In genomic region chr6:90350011-90350410, GRCm38 (mm10) we compare ENCODE assay signal across 32 mouse cellular contexts. TPM values are rescaled to one million over a fixed set of nuclear protein-coding genes. Genes with fewer than 3 reads are reported as not detected.
DNase-seq lines count a peak whose midpoint lies in the region; ATAC-seq lines count a peak whose summit lies in the region.
"Had no signal": no experiment of that assay in that cellular context is flagged by ENCODE, and none has a peak within 500 bp of the region (broad histone marks: within the 10 kb centered on the region; RNA-seq: fewer than 3 reads in every experiment).

No protein-coding gene starts in this region.

- H3K4me1 ChIP-seq in midbrain, embryonic 10.5 days: no peaks in the 10 kb centered on the region
- H3K4me1 ChIP-seq in midbrain, embryonic 14.5 days (ENCODE audit: control insufficient read depth, insufficient read depth, low read length): no peaks in the 10 kb centered on the region
- no peaks in the 10 kb centered on the region for H3K4me1 ChIP-seq in limb, embryonic 13.5 days
- H3K4me1 ChIP-seq: hindbrain, embryonic 15.5 days; lung, embryonic 15.5 days; midbrain, embryonic 12.5 days had no signal

- no peak overlapping the region for H3K9ac ChIP-seq in midbrain, embryonic 14.5 days (replicated peaks; ENCODE audit: low read length)
- H3K9ac ChIP-seq in limb, embryonic 13.5 days: no peak overlapping the region
- H3K9ac ChIP-seq: hindbrain, embryonic 15.5 days; lung, embryonic 15.5 days; midbrain, embryonic 12.5 days had no signal

- H3K4me3 ChIP-seq in midbrain, embryonic 10.5 days: no peak overlapping the region
- H3K4me3 ChIP-seq in midbrain, embryonic 14.5 days (replicated peaks; ENCODE audit: low read depth, low read length): no peak overlapping the region
- H3K4me3 ChIP-seq in limb, embryonic 13.5 days: no peak overlapping the region
- H3K4me3 ChIP-seq: gastrocnemius, adult 2 months; hindbrain, embryonic 15.5 days; lung, embryonic 15.5 days; midbrain, embryonic 12.5 days had no signal

- peak; percentile 37 for DNase-seq in embryo, embryonic 11 days
- no peak for DNase-seq in embryo, embryonic 9.5 days (ENCODE audit: extremely low spot score)
- DNase-seq in midbrain, embryonic 10.5 days (ENCODE audit: low spot score): peak; percentile 18
- no peak for DNase-seq in midbrain, embryonic 14.5 days
- DNase-seq in spleen, postnatal 4 days (ENCODE audit: low spot score in 2 of 2): no peak
- DNase-seq: adrenal gland, adult 2 months; cerebellum, adult 2 months; cerebellum, postnatal 14 days; gastrocnemius, adult 2 months; gastrocnemius, postnatal 36 days; heart, adult 18-20 months; heart, postnatal 36 days; kidney, adult 8-10 months; layer of hippocampus, postnatal 36 days; left cerebral cortex, postnatal 4 days; right cerebral cortex, postnatal 25 days; thymus, adult 18-20 months; thymus, postnatal 25 days had no signal

- no peaks in the 10 kb centered on the region for H3K27me3 ChIP-seq in midbrain, embryonic 10.5 days (ENCODE audit: low read depth, poor library complexity, severe bottlenecking)
- no peaks in the 10 kb centered on the region for H3K27me3 ChIP-seq in midbrain, embryonic 14.5 days (ENCODE audit: control insufficient read depth, insufficient read depth, low read length)
- no peaks in the 10 kb centered on the region for H3K27me3 ChIP-seq in limb, embryonic 13.5 days
- H3K27me3 ChIP-seq: hindbrain, embryonic 15.5 days; lung, embryonic 15.5 days; midbrain, embryonic 12.5 days had no signal

- H3K27ac ChIP-seq in midbrain, embryonic 10.5 days (replicated peaks): no peak overlapping the region
- no peak overlapping the region for H3K27ac ChIP-seq in midbrain, embryonic 14.5 days (replicated peaks; ENCODE audit: low read depth, low read length)
- H3K27ac ChIP-seq in limb, embryonic 13.5 days: no peak overlapping the region
- H3K27ac ChIP-seq: gastrocnemius, adult 2 months; hindbrain, embryonic 15.5 days; kidney, postnatal 0 days; lung, embryonic 15.5 days; midbrain, embryonic 12.5 days had no signal

- no peaks in the 10 kb centered on the region for H3K36me3 ChIP-seq in midbrain, embryonic 10.5 days
- H3K36me3 ChIP-seq in midbrain, embryonic 14.5 days (ENCODE audit: control insufficient read depth, insufficient read depth, low read length): no peaks in the 10 kb centered on the region
- no peaks in the 10 kb centered on the region for H3K36me3 ChIP-seq in limb, embryonic 13.5 days
- H3K36me3 ChIP-seq: hindbrain, embryonic 15.5 days; lung, embryonic 15.5 days; midbrain, embryonic 12.5 days had no signal

- 66% methylated on average over 2 of the region's 2 CpGs for WGBS in midbrain, embryonic 10.5 days
- 74% methylated on average over 2 of the region's 2 CpGs for WGBS in midbrain, embryonic 14.5 days
- WGBS in limb, embryonic 13.5 days: 41% methylated on average over 2 of the region's 2 CpGs

- no peaks in the 10 kb centered on the region for H3K9me3 ChIP-seq in midbrain, embryonic 10.5 days (replicated peaks)
- no peaks in the 10 kb centered on the region for H3K9me3 ChIP-seq in midbrain, embryonic 14.5 days (ENCODE audit: control insufficient read depth, low read length)
- H3K9me3 ChIP-seq in limb, embryonic 13.5 days: no peaks in the 10 kb centered on the region
- H3K9me3 ChIP-seq: hindbrain, embryonic 15.5 days; lung, embryonic 15.5 days; midbrain, embryonic 12.5 days had no signal

- H3K4me2 ChIP-seq in midbrain, embryonic 14.5 days (ENCODE audit: low read length): no peak overlapping the region
- H3K4me2 ChIP-seq in limb, embryonic 13.5 days (replicated peaks): no peak overlapping the region
- H3K4me2 ChIP-seq: heart, embryonic 11.5 days; hindbrain, embryonic 15.5 days; liver, embryonic 11.5 days; lung, embryonic 15.5 days; midbrain, embryonic 12.5 days had no signal

- no peak for ATAC-seq in midbrain, embryonic 14.5 days (ENCODE audit: low FRiP score, low TSS enrichment)
- ATAC-seq in limb, embryonic 13.5 days (ENCODE audit: low FRiP score, low read depth): 0 out of 2 replicates have a peak, but pooled peaks have one; percentile 36
- ATAC-seq in frontal cortex, adult (ENCODE audit: low TSS enrichment): no peak
- ATAC-seq: forebrain, embryonic 14.5 days had no signal

RNA-seq across cellular contexts. Expression of gene Uroc1, which starts 16.9 kb away (rescaled TPM):
- not detected in 2 replicates for polyA plus RNA-seq in midbrain, embryonic 10.5 days (2016; fragmentation: Nextera tagmentation; extraction: Ambion mirVana)
- polyA plus RNA-seq in midbrain, embryonic 14.5 days (2014; fragmentation: Nextera tagmentation; extraction: Ambion mirVana): not detected in 2 replicates
- 0.04 and 0.05 TPM in 2 replicates for polyA plus RNA-seq in limb, embryonic 13.5 days (2015; fragmentation: Nextera tagmentation; extraction: Ambion mirVana)
- polyA plus RNA-seq: cerebellum, adult 2 months; forebrain, embryonic 14.5 days; frontal cortex, adult 2 months; heart, embryonic 11.5 days; hindbrain, embryonic 15.5 days; intestine, embryonic 14.5 days; large intestine, adult 2 months; lung, embryonic 15.5 days; midbrain, embryonic 12.5 days had no signal

RNA-seq across cellular contexts. Expression of gene Zxdc, which starts 19.3 kb away (rescaled TPM):
- polyA plus RNA-seq in midbrain, embryonic 10.5 days (2016; fragmentation: Nextera tagmentation; extraction: Ambion mirVana): 6.1 and 8.1 TPM in 2 replicates
- polyA plus RNA-seq in midbrain, embryonic 14.5 days (2014; fragmentation: Nextera tagmentation; extraction: Ambion mirVana): 15.3 and 16.2 TPM in 2 replicates
- polyA plus RNA-seq in limb, embryonic 13.5 days (2015; fragmentation: Nextera tagmentation; extraction: Ambion mirVana): 6.5 and 6.9 TPM in 2 replicates

RNA-seq across cellular contexts. Expression of gene Chst13, which starts 25.0 kb away (rescaled TPM):
- polyA plus RNA-seq in midbrain, embryonic 10.5 days (2016; fragmentation: Nextera tagmentation; extraction: Ambion mirVana): 0.11 TPM in 1 of 2 replicates, not detected in the other
- 0.22 TPM in 1 of 2 replicates, not detected in the other for polyA plus RNA-seq in midbrain, embryonic 14.5 days (2014; fragmentation: Nextera tagmentation; extraction: Ambion mirVana)
- 0.15 and 0.33 TPM in 2 replicates for polyA plus RNA-seq in limb, embryonic 13.5 days (2015; fragmentation: Nextera tagmentation; extraction: Ambion mirVana)
- polyA plus RNA-seq: cerebellum, adult 2 months; forebrain, embryonic 14.5 days; heart, embryonic 16.5 days; hindbrain, embryonic 15.5 days; midbrain, embryonic 12.5 days had no signal

RNA-seq across cellular contexts. Expression of gene BC048671, which starts 49.0 kb away (rescaled TPM):
- polyA plus RNA-seq in midbrain, embryonic 10.5 days (2016; fragmentation: Nextera tagmentation; extraction: Ambion mirVana): not detected in 2 replicates
- polyA plus RNA-seq in midbrain, embryonic 14.5 days (2014; fragmentation: Nextera tagmentation; extraction: Ambion mirVana): not detected in 2 replicates
- polyA plus RNA-seq in limb, embryonic 13.5 days (2015; fragmentation: Nextera tagmentation; extraction: Ambion mirVana): not detected in 2 replicates
- polyA plus RNA-seq: adrenal gland, adult 2 months; cerebellum, adult 2 months; cortical plate, adult 2 months; forebrain, embryonic 14.5 days; frontal cortex, adult 2 months; heart, embryonic 11.5 days; heart, embryonic 16.5 days; hindbrain, embryonic 15.5 days; intestine, embryonic 14.5 days; kidney, postnatal 0 days; large intestine, adult 2 months; liver, embryonic 11.5 days; lung, embryonic 15.5 days; midbrain, embryonic 12.5 days had no signal

Comparison
In these comparisons a context has a peak if more than half of its experiments do, and no peak if none do; other contexts are left out.
1. DNase-seq: peak in embryo, embryonic 11 days (single experiment) and midbrain, embryonic 10.5 days (single experiment); none in embryo, embryonic 9.5 days (single experiment), midbrain, embryonic 14.5 days (single experiment) and spleen, postnatal 4 days (0 of 2).